Mouse (Mus musculus): ENCODE data around the gene Gm20388. TPM values are rescaled to one million over a fixed set of nuclear protein-coding genes. Genes with fewer than 3 reads are reported as not detected.

Gene Gm20388
- polyA plus RNA-seq, 1 experiment from 2014 or later, result 5.5 TPM

DNA sequence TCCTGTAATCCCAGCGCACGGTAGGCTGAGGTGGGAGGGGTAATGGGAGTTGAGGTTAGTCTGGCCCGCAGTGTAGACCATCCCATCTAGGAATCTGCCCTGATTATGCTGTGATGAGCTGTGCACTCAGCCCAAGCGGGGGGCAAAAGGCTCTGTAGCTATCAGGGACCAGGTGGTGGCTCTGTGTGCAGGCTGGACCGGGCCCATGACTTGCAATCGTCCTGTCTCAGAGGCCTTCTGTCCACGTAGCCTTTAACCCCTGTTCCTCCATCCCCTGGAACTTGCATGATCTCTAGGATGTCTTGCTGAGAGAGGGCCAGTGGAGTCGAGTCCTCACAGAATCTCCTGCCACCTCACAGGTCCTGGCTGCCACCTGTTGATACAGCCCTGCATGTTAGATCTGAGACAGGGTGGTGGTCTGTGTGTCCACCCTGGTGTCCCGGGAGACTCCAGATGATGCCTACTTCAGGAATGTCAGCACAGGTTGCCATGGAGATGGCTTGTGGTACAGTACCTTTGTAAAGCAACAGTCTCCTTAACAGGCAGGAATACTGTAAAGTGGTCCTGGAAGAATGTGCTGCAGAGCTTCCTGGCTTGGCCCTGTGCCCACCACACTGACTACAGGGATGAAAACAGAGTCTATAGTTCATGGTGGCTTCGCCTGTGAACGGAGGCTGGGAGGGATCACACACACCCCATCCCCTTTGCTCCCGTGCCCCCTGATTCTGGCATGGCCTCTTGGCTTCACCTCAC is 4372.4 kb downstream of the Gm20388 start:
- peaks cover 3% of the 10 kb centered on the region; the same call in 1 of the 2 replicates for H3K36me3 ChIP-seq (replicated peaks)
- H3K4me3 ChIP-seq, result no peak overlapping the region
- no peak for DNase-seq (ENCODE audit: extremely low spot score, low spot score)
- peaks cover 82% of the 10 kb centered on the region for H3K4me1 ChIP-seq
- 81% methylated on average over 12 of the region's 12 CpGs for WGBS
- H3K27me3 ChIP-seq (ENCODE audit: poor library complexity, severe bottlenecking), result no peaks in the 10 kb centered on the region
- H3K9me3 ChIP-seq, result no peaks in the 10 kb centered on the region
- peak overlapping the region; percentile 91 for H3K27ac ChIP-seq

DNA sequence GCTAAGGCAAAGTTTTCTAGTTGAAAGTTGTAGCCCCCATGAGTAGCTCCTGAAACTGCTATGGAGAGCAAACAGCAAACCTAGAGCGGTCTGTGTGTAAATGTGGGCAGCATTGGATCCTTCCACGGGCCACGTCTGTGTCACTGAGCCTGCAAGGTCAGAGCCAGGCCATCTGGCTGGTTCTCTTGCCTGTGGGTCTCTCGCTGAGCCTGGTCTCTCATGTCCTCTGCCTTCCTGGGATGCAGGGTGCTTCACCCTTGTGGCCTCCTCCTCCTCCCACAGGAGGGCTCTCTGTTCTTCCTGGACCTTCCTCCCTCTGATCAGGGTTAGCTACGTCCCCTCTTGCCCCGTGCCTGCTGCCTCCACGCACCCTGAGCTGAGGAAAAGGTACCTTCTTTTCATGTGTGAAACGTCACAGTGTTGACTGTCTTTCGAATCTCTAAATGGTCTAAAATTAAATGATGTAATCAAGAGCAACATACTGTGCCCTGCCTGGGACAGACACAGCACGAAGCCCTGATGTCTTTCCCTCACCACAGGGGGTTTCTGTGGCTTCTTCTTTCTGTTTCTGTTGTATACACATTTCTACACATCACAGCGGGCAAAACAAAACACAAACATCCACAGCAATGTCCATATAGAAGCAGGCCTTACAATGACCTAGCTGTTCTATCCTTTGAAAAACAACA is 4373.1 kb downstream of the Gm20388 start:
- H3K4me3 ChIP-seq, result peak overlapping the region; percentile 25; the same call in 1 of the 2 replicates
- H3K36me3 ChIP-seq (replicated peaks), result no peaks in the 10 kb centered on the region
- no peaks in the 10 kb centered on the region for H3K27me3 ChIP-seq (ENCODE audit: poor library complexity, severe bottlenecking)
- peak; percentile 26 for DNase-seq (ENCODE audit: extremely low spot score, low spot score)
- 33% methylated on average over 11 of the region's 11 CpGs for WGBS
- H3K9me3 ChIP-seq, result no peaks in the 10 kb centered on the region
- peaks cover 75% of the 10 kb centered on the region for H3K4me1 ChIP-seq
- H3K27ac ChIP-seq, result peak overlapping the region; percentile 91

DNA sequence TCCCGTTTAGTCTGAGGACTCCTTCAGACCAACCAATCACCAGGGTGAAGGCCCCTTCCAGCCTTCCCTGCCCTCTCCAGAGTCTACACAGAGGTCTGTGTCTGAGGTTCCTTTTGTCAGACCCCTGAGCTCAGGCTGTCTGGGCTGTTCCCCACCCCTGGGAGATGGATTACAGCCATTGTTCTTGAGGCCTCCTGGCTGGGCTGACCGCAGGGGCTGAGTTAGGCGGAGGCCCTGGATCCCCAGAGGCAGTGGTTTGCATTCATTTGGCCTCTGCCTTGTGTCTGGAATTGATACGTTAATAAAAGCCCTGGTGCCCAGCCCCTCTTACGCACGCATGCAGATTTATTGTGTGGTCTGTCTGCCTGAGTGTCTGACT is 4373.7 kb downstream of the Gm20388 start:
- peak overlapping the region; percentile 25; the same call in 1 of the 2 replicates for H3K4me3 ChIP-seq
- DNase-seq (ENCODE audit: extremely low spot score, low spot score), result peak; percentile 70
- no peaks in the 10 kb centered on the region for H3K27me3 ChIP-seq (ENCODE audit: poor library complexity, severe bottlenecking)
- peak overlapping the region; percentile 91 for H3K27ac ChIP-seq
- no peaks in the 10 kb centered on the region for H3K9me3 ChIP-seq
- 9% methylated on average over 6 of the region's 6 CpGs for WGBS
- no peaks in the 10 kb centered on the region for H3K36me3 ChIP-seq (replicated peaks)
- peaks cover 73% of the 10 kb centered on the region for H3K4me1 ChIP-seq

DNA sequence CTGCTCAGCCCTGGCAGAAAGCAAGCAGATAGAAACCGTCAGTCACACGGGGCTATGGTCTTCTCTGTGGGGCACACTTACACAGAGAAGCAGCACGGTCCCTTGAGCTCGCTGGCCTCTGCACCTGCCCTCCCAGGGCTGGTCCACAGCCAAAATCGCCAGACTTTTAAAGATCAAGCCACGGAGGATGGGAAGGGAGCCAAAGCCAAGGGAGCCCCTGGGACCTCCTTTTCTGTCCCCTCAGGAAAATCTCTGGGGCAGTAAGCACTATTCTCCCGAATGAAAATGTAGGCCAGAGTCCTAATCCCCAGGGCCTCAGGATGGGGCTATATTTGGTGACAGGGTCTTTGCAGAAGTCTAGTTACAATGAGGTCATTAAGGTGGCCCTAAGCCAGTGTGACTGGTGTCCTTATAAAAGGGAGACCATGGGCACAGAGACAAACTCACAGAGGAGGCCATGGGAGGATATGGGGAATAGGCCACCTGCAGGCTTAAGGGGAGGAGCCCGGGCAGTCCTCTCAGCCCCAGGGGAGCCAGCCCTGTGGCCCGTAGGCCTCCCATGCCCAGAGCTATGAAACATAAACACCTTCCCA is 4374.4 kb downstream of the Gm20388 start:
- 29% methylated on average over 9 of the region's 9 CpGs for WGBS
- Histone ChIP-seq H3K27me3 (ENCODE audit: poor library complexity, severe bottlenecking) (no peaks in the 10 kb centered on the region), H3K4me1 (peaks cover 73% of the 10 kb centered on the region), H3K9me3 (no peaks in the 10 kb centered on the region), H3K27ac (peak overlapping the region; percentile 91), H3K4me3 (peak overlapping the region; percentile 25; the same call in 1 of the 2 replicates), H3K36me3 (replicated peaks) (no peaks in the 10 kb centered on the region)
- no peak for DNase-seq (ENCODE audit: extremely low spot score, low spot score)

DNA sequence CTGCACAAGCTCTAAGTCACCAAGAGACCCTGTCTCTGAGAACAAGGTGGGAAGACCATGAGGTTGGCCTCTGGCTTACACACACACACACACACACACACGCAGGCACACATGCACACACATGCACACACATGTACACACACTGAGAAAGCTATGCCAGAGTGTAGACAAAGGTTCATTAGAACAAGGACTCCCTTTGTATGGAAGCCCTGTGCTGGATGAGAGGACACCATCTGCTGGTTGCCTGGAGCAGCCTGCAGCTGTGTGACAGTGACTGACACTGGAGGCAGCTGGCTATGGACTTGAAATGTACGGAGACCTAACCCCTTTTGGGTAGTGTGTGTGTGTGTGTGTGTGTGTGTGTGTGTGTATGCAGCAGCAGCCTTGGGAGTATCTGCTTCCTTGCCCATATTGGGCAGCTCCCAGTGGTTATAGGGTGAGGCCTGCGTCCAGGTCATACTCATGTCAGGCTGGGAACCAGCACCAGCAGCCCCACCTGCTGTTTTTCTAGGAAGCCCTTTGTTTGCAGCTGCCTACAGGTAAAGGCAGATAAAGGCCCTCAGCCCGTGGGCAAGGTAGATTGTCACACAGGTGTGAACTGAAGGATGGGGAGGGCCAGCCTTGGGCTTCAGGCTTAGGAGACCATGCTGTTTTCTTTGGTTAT is 4376.0 kb downstream of the Gm20388 start:
- Histone ChIP-seq H3K27ac (peak overlapping the region; percentile 91), H3K36me3 (replicated peaks) (no peaks in the 10 kb centered on the region), H3K27me3 (ENCODE audit: poor library complexity, severe bottlenecking) (no peaks in the 10 kb centered on the region), H3K9me3 (no peaks in the 10 kb centered on the region), H3K4me3 (no peak overlapping the region), H3K4me1 (peaks cover 70% of the 10 kb centered on the region)
- 58% methylated on average over 4 of the region's 4 CpGs for WGBS
- peak; percentile 45 for DNase-seq (ENCODE audit: extremely low spot score, low spot score)

DNA sequence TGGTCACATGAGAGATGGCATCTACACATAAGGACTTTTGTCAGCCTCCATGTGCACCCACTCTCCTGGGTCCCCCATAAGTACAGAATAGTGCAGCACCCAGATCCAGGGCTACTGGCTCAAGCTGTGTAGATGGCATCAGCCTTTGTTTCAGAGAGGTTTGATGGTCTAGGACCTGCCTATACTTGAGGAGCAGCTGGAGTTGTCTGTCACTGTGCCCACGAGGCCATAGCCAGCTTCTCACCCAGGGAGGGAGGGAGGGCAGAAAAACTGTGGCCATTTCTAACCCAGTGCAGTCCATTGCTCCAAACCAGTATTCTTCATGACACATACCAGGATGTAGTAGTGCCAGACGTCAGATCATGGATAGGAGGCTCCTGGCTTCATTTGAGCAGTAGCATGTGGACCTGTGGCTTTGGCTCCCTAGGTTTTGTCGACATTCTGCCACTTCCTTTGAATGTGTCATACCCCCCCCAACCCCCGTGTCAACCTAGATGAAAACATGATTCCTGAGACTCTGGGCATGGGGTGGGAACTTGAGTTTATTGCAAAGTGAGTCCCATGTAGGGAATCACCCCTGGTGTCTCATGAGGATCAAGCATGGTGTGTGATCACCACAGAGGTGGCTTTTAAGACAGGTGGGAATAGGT is 4377.7 kb downstream of the Gm20388 start:
- Histone ChIP-seq H3K27ac (peak overlapping the region; percentile 91; the same call in 1 of the 2 replicates), H3K4me1 (peaks cover 66% of the 10 kb centered on the region), H3K9me3 (no peaks in the 10 kb centered on the region), H3K27me3 (ENCODE audit: poor library complexity, severe bottlenecking) (no peaks in the 10 kb centered on the region), H3K4me3 (no peak overlapping the region), H3K36me3 (replicated peaks) (no peaks in the 10 kb centered on the region)
- WGBS, result 86% methylated on average over 4 of the region's 4 CpGs
- DNase-seq (ENCODE audit: extremely low spot score, low spot score), result no peak

DNA sequence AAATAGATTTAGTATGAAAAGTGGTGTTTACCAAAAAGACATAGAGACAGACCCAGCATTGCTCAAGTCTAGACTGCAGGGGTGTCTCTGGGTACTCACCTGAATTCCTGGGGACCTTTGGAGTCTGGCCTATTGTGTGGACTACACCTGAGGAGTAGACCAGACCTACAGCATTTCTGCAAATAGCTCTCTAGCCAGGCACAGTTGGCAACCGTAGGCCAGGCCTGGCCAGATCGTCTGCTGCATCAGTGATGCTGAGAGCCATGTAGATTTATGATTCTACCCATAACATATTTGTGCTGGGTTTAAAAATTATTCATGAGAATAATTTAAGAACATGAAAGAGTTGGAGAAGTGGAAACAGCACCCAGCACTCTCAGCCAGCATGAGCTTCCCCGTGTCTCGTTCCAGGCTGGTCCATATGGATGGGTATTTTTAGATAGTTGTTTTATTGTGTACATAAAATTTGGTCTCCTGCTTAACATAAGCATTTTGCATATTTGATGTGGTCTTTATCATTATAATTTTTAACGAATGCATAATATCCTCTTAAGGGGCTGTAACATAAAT is 4378.9 kb downstream of the Gm20388 start:
- no peak for DNase-seq (ENCODE audit: extremely low spot score, low spot score)
- Histone ChIP-seq H3K4me3 (no peak overlapping the region), H3K9me3 (no peaks in the 10 kb centered on the region), H3K27me3 (ENCODE audit: poor library complexity, severe bottlenecking) (no peaks in the 10 kb centered on the region), H3K36me3 (replicated peaks) (no peaks in the 10 kb centered on the region), H3K4me1 (peaks cover 65% of the 10 kb centered on the region), H3K27ac (no peak overlapping the region)
- WGBS, result 91% methylated on average over 5 of the region's 5 CpGs

DNA sequence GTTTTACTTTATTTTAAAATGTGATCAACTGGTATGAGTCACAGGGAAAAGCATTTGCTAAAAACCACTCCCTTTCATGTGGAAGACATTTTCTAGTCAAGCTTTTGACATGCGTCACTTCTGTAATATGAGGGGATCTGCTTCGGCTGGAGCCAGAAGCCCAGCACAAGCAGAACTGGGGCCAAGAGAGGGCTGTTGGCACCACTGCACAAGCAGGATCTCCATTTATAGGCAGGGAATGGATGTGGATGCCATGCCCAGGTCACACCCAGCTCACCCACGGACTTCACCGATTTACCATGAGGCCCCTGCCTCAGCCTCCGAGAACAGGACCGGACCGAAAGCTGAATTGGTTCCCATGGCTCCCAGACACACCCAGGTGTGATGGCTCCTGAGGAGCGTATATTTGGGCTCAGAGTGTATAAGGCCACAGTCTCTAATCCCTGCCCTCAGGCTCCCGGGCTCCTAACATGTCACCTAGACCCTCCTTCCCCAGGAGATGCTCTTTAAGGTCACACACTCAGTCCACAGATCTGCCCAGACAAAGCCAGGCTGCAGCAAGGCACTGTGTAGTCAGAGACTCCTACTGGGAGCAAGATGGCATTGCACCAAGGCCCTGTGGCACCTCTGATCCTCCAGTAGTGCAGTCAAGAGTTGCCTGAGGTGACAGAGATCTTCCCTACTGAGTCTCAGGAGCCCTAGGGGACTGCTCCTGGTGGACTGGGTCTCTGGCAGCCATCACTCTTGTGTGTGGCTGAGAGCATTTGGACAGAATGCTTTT is 4380.5 kb downstream of the Gm20388 start:
- Histone ChIP-seq H3K27ac (peak overlapping the region; percentile 53), H3K4me3 (no peak overlapping the region), H3K4me1 (peaks cover 56% of the 10 kb centered on the region), H3K27me3 (ENCODE audit: poor library complexity, severe bottlenecking) (no peaks in the 10 kb centered on the region), H3K36me3 (replicated peaks) (peaks cover 12% of the 10 kb centered on the region), H3K9me3 (no peaks in the 10 kb centered on the region)
- no peak for DNase-seq (ENCODE audit: extremely low spot score, low spot score)
- WGBS, result 89% methylated on average over 9 of the region's 9 CpGs

DNA sequence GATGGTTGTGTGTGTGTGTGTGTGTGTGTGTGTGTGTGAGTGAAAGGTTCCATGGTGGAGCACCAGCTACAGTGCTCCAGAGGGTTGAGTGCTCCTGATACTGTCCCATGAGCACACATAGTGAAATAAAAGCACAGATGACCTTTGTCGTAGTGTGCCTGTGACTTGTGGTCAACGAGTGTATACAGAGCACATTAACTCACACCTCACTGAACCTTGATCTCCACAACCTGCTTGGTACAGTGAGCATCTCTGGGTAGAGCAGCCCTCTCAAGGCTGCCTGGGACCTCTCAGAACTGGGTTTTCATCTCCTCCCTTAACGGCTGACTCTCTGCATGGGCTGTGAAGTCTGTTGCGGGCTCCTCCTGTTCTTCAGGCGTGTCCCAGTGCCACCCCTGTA is 4381.1 kb downstream of the Gm20388 start:
- WGBS, result 92% methylated on average over 5 of the region's 5 CpGs
- DNase-seq (ENCODE audit: extremely low spot score, low spot score), result no peak
- Histone ChIP-seq H3K9me3 (no peaks in the 10 kb centered on the region), H3K27ac (peak overlapping the region; percentile 53; the same call in 1 of the 2 replicates), H3K4me3 (no peak overlapping the region), H3K27me3 (ENCODE audit: poor library complexity, severe bottlenecking) (no peaks in the 10 kb centered on the region), H3K36me3 (replicated peaks) (peaks cover 17% of the 10 kb centered on the region), H3K4me1 (peaks cover 50% of the 10 kb centered on the region)

DNA sequence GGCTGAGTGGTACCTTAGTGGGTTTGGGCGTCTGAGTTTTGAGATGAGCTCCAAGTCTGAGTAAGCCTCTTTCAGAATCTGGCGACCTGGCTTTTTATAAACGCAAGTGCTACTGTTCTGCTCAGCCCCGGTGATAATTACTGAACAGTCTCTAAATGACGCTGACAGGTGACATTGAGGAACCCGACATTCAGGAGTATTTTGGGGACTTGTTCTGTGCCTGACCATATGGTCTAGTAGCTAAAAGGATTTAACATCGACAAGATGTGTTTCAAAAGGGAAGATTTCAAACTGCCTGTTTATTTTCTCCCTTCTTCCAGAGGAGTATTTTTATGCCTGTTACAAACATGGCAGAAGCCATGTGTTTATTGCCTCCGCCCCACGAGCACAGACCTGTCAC is 4382.3 kb downstream of the Gm20388 start:
- H3K27me3 ChIP-seq (ENCODE audit: poor library complexity, severe bottlenecking), result no peaks in the 10 kb centered on the region
- H3K27ac ChIP-seq, result 0 out of 2 replicates have a peak overlapping the region, but pooled peaks have one; percentile 40
- DNase-seq (ENCODE audit: extremely low spot score, low spot score), result no peak
- peaks cover 38% of the 10 kb centered on the region for H3K4me1 ChIP-seq
- no peak overlapping the region for H3K4me3 ChIP-seq
- peaks cover 26% of the 10 kb centered on the region for H3K36me3 ChIP-seq (replicated peaks)
- 93% methylated on average over 9 of the region's 9 CpGs for WGBS
- no peaks in the 10 kb centered on the region for H3K9me3 ChIP-seq

DNA sequence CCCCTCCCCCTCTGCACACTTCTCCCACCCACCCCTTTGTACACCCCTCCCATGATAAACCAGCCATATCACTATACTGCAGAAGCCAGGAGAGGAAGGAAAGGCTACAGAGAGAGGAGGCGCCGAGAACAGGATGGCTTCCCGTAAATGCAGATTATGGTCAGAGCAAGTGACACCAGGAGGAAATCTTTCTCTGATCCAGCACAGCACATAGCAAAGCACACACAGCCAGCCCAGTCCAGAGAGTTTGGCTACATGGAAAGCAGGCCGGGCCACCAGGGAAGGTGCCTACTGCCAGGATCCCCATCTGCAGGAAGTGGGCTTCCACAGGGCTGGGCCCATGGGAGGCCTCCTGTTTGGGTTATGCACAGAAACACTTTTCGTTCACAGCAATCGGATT is 4383.8 kb downstream of the Gm20388 start:
- WGBS, result 90% methylated on average over 6 of the region's 6 CpGs
- peaks cover 31% of the 10 kb centered on the region for H3K36me3 ChIP-seq (replicated peaks)
- no peak for DNase-seq (ENCODE audit: extremely low spot score, low spot score)
- H3K4me1 ChIP-seq, result peaks cover 38% of the 10 kb centered on the region
- peak overlapping the region; percentile 26 for H3K27ac ChIP-seq
- no peak overlapping the region for H3K4me3 ChIP-seq
- H3K9me3 ChIP-seq, result no peaks in the 10 kb centered on the region
- no peaks in the 10 kb centered on the region for H3K27me3 ChIP-seq (ENCODE audit: poor library complexity, severe bottlenecking)
